Mouse (Mus musculus) testis, adult 2 months (tissue): ENCODE results near the gene Muc20.

ENCODE experiments used
- CTCF ChIP-seq: fragments of 200-500 bp; IDR thresholded peaks from 2 replicates; pipeline ENCODE4 v1.5.1; 2012; ENCODE audit warnings: low read depth, mild to moderate bottlenecking, inconsistent platforms, low read length, moderate library complexity; ENCODE audit not compliant: control insufficient read depth, insufficient read depth, insufficient replicate concordance
- POLR2A ChIP-seq: fragments of 200-500 bp; IDR thresholded peaks from 2 replicates; pipeline ENCODE4 v1.6.1; 2012; ENCODE audit warnings: low read depth, mild to moderate bottlenecking, inconsistent platforms, low read length, moderate library complexity; ENCODE audit not compliant: control insufficient read depth

DNA sequence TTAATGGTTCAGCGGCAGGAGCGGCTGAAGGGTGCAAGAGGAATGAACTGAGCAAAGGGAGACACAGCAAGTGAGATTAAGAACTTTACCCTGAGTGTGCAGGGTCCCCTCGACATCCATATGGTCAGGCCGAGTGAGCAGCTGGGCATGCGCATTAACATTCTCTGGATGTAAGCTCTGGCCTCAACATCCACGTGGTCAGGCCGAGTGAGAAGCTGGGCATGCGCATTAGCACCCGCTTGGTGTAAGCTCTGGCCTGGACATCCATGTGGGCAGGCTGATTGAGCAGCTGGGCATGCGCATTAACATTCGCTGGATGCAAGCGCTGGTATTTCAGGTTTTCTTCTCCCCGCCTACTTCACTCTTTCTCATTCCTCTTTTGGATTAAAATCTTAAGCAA lies 12.4 kb downstream of the Muc20 start:
- TF ChIP-seq CTCF (no peak), POLR2A (peak; percentile 65; the same call in 1 of the 2 replicates)
